Mouse (Mus musculus) brown adipose tissue, adult 24 weeks (tissue): ENCODE results near the gene Aqp1. TPM values are rescaled to one million over a fixed set of nuclear protein-coding genes. Genes with fewer than 3 reads are reported as not detected.

Source experiments
- H3K27ac ChIP-seq: fragments of 200-500 bp; replicated peaks from 2 replicates; pipeline ENCODE4 v1.5.1; 2012; ENCODE audit warnings: low read depth, mild to moderate bottlenecking, low read length
- H3K4me1 ChIP-seq: fragments of 200-500 bp; 2 replicates; pipeline ENCODE4 v1.6.1; 2012; ENCODE audit warnings: low read length, mixed read lengths; ENCODE audit not compliant: control insufficient read depth, insufficient read depth, insufficient read length
- H3K4me3 ChIP-seq: fragments of 200-500 bp; 2 replicates; pipeline ENCODE4 v1.5.1; 2012; ENCODE audit warnings: low read depth, mild to moderate bottlenecking, low read length, moderate library complexity; ENCODE audit not compliant: insufficient read depth
- polyA plus RNA-seq: library from polyadenylated mRNA; stranded (reverse); fragments of >200 nt; gene quantifications from 2 replicates; pipeline ENCODE4 v1.2.4, GENCODE M21; 2012; ENCODE audit not compliant: missing spikeins, insufficient read depth, insufficient read length

Aqp1 gene
- polyA plus RNA-seq, 1 experiment, result 63.6 TPM

DNA sequence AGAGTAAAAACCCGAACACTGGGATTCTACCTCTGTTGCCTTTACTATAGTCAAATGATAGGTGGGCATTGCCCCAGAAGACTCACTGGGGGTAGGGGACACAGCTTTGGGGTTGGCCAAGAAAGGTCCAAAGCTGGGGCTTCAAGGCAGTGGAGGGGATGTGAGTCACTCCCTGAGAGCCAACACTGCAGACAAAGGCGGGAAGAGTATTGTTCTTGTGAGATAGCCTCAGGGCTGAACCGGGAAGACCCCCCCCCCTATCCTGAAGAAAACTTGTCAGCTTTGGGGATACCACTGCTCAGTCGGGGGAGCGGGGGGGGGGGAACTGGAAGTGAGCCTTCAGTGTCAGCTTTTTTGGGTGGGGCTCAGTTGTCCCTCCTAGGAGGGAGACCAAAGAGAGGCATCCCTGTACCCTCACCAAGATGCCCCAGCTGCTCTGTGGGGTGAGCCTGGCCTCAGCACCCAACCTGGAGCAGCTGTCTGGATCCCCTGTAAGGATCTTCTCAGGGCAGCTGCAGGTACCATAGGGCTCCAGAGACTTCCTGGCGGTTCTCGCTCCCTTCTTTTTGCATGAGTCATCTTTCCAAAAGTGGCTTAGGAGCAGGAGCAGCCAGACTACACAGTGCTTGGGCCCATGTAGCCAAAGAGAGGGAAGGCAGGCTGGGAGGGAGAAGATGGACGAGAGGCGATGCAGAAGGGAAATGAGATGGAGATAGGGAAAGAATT lies 8.2 kb downstream of the Aqp1 start:
- Histone ChIP-seq H3K4me1 (peaks cover 3% of the 10 kb centered on the region), H3K27ac (peak overlapping the region; percentile 56), H3K4me3 (no peak overlapping the region; the same call in 1 of the 2 replicates)

DNA sequence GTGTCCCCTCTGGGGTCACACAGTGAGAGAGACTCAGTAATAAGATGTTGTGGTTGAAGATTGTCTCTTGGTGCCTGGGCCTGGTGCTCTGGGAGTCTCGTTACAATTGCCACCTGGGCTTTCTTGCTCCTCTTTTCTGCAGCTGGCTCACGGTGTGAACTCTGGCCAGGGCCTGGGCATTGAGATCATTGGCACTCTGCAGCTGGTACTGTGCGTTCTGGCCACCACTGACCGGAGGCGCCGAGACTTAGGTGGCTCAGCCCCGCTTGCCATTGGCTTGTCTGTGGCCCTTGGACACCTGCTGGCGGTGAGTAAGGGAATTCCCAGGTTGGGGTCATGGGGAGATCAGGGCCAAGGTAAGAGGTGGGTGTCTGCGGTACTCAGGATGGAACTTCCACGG lies 9.0 kb downstream of the Aqp1 start:
- H3K4me1 ChIP-seq, result peaks cover 3% of the 10 kb centered on the region
- peak overlapping the region; percentile 38; the same call in 1 of the 2 replicates for H3K27ac ChIP-seq
- no peak overlapping the region for H3K4me3 ChIP-seq

DNA sequence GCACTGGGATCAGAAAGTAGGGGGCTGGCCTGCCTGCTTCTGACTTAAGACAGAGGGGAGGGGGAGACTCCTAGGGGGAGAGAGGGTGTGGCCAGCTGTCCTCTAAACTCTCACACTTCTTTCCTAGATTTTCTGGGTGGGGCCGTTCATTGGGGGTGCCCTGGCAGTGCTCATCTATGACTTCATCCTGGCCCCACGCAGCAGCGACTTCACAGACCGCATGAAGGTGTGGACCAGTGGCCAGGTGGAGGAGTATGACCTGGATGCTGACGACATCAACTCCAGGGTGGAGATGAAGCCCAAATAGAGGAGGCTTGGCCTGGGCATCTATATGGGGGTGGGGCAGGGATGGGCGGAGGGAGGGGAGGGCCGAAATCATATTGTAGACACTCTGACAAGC lies 10.3 kb downstream of the Aqp1 start:
- Histone ChIP-seq H3K4me1 (peaks cover 3% of the 10 kb centered on the region), H3K27ac (no peak overlapping the region), H3K4me3 (no peak overlapping the region)

DNA sequence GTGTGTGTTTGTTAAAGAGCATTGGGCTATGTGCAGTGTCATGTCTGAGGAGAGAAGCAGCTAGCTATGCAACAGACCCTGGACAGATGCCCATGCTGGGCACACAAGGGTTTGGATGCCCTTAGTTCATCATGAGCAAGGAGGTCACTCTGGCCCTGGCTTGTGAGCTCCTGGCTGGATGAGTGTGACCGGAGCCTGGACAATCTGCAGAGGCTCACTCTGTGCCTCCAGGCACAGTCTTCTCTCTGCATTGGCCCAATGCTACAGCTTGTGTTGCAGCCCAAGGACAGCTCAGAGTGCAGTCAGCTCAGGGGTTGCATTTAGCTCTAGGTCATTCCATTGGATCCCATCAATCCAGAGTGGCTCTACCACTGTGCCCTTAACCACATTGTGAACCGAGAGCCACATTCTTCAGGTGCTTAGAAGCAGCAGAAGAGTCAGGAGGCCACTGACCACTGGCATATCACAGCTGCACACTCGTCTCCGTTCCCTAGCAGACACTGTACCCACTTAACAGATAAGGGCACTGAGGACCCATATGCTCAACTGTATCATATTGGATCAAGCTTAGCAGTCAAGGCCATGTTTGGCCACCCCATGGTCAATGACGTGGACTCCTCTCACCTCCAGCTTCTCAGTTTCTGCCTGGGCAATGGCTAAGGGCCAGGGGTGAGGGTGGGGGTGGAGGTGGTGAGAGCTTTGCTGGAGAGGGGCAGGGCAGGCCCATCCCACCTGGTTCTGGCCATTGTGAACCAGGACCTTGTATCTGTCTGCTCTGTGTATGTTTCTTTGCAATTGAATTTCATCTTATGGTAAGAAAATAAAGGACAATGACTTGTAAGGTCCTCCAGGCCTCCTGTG lies 11.7 kb downstream of the Aqp1 start:
- Histone ChIP-seq H3K4me3 (no peak overlapping the region), H3K4me1 (peaks cover 3% of the 10 kb centered on the region; the same call in 1 of the 2 replicates), H3K27ac (no peak overlapping the region)

DNA sequence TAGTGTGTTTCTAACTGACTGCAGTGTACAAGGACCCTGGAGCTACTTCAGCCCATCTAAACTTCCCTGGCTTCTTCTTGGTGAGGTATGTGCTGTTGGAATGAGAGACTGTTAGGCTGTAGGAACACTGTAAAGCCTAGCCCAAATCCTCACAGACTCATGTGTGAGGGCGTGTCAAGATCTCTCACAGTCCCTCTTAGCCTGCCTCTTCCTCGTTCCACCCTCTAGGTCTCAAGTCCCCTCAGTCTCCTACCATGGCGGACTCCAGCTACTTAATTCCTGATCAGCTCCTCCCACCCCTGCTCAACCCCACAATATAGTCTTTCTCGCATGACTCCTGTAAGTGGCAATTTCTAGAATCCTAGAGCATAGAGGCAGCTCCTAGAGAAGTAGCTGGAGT lies 13.0 kb downstream of the Aqp1 start:
- Histone ChIP-seq H3K4me1 (no peaks in the 10 kb centered on the region), H3K27ac (no peak overlapping the region), H3K4me3 (no peak overlapping the region)

DNA sequence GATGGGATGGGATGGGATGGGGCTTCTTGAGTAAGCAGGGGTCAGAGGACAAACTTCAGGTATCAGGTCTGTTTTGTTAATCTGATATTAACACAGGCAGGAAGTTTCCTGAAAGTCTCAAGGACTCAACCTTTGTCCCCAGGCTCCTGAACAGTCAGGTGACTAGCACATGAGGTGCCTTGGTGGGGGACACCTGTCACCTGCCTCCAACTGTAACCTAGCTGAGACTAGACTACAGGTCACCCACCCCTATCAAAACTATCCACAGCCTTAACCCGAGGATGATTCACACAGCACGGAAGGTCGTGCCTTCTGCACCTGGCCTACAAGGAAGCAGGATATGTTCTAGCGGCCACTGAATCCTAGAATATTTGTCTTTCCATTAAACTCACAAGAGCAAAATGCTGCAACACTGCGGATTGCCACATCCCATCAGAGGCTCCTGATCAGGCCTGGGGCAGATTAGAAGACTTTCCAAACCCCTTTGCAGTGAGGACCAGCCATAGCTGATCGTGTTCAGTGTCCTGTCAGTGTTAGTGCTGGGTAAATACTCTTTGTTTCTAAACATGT lies 14.2 kb downstream of the Aqp1 start:
- Histone ChIP-seq H3K4me3 (no peak overlapping the region), H3K27ac (no peak overlapping the region), H3K4me1 (peaks cover 3% of the 10 kb centered on the region; the same call in 1 of the 2 replicates)

DNA sequence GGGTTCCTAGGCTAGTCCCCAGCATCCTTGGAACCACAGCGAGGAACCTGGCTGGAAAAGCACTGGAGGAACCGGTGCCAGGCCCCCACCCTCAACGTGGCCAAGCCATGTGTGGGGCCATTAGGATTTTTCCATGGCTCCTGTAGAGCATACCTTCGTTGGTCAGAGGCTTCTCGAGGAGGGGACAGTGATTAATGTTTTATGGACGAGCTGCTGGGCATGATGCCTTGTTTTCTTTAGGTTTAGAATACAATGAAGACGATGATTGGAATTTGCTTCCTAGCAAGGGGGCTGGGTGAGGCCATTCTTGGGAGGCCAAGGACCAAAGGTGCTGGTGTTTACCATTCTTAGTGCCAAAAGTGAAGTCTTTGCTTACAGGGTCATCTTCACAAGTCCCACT lies 15.5 kb downstream of the Aqp1 start:
- no peak overlapping the region for H3K27ac ChIP-seq
- peaks cover 3% of the 10 kb centered on the region; the same call in 1 of the 2 replicates for H3K4me1 ChIP-seq
- no peak overlapping the region for H3K4me3 ChIP-seq

DNA sequence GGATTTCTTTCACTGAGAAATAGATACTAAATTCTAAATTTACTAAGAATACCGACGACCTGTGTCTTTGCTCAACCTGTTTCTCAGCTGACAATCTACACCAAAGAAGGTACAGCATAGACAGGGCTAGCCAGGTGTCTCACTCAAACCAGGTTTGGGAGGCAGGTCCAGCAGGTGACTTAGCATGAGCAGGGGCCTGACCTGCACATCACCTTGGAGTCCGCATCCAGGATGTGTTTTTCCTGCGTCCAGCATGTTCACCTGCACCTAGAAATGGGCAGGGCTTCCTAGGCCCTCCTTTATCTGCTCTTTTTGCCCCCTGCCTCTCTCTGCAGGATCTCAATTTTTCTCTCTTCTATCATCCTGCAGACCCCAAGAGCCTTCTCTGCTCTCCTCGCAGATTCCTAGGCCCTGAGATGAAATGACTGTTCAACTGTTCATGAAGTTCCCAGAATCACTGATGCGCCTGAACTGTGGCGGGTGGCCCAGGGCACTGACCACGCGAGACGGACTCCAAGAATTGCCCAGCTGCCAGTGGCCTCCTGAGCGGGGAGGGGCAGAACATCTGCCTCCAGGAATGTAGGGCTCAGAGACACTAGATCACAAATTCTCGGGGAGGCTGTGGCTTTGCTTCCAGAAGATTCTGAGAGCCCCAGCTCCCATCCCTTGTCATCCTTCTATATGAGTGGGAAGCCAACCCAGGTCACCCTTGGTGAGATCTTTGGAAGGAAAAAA lies 17.6 kb downstream of the Aqp1 start:
- Histone ChIP-seq H3K4me3 (no peak overlapping the region), H3K4me1 (peaks cover 14% of the 10 kb centered on the region; the same call in 1 of the 2 replicates), H3K27ac (no peak overlapping the region)

DNA sequence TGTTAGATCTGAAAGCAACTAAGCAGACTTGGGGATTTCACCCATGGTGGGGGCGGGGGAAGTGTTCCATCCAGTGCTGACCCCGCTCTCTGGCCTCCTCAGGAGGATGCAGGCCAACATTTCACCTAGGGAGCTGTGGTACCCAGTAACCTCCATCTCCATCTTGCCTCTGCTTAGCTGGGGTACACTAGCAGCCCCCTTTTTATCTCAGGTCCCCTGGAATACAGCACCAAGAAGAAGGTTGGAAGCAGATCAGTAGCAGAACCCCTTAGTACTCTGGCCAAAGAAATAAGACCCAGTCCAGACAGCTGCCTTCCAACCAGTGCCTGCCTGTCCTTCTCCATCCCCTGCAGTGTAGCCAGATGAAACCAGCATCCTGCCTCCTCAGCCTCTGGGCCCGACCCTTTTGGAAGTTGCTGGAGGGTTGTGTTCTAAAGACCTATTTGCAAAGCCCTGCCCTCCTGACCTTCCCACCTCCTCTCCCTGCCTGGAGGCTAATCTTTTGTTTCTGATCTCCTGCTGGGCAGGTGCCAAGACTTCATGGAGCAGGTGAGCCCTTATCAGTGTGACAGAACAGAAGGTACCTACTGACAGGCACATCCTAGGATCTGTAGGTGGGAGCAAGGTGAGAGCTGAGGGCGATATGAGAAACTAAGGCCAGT lies 18.4 kb downstream of the Aqp1 start:
- Histone ChIP-seq H3K4me1 (peaks cover 14% of the 10 kb centered on the region; the same call in 1 of the 2 replicates), H3K27ac (peak overlapping the region; percentile 73), H3K4me3 (no peak overlapping the region)

DNA sequence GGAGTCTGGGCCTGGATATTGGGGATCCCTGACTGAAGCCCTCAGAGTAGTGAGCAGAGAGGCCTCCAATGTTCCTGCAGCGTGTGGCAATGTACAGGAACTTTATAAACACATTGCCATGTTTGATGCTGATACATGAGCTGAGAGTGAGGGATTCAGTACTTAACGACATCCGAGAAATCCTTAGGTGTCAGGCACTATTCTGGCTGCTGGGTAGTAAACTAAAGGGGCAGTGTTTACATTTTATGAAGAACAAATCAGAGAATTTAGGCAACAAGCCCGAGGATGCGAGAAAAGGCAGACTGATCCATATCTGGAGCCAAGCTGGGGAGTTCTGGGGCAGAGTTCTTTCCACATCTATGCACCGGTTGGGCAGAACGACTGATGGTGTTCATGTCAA lies 19.3 kb downstream of the Aqp1 start:
- Histone ChIP-seq H3K27ac (peak overlapping the region; percentile 73), H3K4me3 (no peak overlapping the region), H3K4me1 (peaks cover 14% of the 10 kb centered on the region; the same call in 1 of the 2 replicates)

DNA sequence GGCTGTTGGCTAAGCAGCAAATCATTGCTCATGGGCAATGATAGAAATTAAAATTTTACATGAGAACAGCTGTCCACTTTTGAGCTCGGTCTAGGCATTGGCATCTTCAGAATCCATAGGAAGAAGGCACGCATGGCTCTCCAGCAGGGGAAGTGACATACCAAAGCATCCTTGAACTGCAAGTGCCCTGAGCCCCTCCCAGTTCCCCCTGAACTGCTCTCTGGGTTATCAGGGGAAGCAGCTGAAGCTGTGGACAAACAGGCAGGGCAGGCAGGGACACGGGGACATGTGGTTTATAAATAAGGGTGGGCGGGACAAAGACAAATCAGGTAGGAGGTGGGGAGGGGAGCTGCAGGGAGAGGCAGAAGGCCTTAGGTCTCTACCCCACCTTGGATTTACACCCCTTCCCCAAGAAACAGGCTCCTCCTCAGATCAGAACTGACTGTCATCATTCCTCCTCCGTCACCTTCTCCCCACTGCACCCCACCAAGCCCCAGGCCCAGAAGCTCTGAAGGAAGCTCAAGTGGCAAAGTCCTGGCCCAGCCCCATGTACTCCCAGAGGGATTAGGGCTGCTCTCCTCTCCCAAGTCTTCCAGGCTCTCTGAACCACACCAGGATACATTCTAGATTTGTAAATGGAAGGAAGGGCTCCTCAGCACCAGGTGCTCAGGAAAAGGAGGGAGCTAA lies 19.9 kb downstream of the Aqp1 start:
- peaks cover 14% of the 10 kb centered on the region; the same call in 1 of the 2 replicates for H3K4me1 ChIP-seq
- H3K27ac ChIP-seq, result peak overlapping the region; percentile 92
- H3K4me3 ChIP-seq, result no peak overlapping the region

DNA sequence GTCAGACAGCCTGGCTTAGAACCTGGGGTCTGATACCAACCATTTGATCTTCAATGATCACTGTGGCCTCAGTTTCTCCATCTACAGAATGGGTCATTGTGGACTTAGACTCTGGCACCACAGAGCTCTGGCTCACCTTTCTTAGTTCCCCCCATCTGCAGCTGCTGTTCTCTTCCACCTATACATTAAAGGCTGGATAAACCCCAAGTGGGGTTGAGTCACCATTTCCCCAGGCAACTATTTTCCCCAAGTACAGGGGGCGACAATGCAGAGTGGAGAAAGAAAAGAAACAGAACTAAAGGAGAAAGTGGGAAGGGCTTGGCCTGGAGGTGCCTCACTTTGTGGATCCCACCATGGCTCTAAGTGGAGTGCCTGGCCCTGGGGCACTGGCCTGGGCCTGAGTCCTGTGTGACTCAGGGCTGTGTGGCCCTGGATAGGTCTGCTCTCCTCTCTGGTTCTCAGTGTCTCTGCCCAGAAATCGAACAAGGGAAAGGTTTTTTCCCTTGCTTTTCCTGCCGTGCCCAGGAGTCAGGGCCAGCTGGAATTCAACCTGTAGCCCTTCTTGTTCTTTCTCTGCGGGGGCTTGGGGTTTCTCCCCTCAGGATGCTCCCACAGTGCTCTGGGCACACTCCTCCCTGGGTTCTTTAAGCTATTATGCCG lies 20.9 kb downstream of the Aqp1 start:
- peak overlapping the region; percentile 81 for H3K27ac ChIP-seq

DNA sequence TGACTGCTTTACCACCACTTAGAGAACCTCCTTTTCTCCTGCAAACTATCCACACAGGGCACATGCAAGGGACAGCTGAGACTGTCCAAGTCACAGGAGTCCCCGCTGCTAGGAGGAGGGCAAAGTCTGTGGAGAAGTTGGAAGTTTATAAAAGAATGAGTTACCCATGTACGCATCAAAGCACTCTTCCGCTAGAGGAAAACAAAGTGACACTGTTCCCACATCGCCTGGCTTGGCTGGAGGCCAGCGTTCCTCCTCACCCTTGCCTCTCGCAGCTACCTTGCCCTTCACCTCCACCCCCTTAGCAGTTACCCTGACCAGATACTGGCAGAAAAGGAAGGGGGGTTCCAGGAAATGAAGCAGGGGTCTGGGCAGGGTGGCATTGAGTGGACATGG lies 21.4 kb downstream of the Aqp1 start:
- no peak overlapping the region for H3K4me3 ChIP-seq
- peak overlapping the region; percentile 81 for H3K27ac ChIP-seq
- H3K4me1 ChIP-seq, result peaks cover 14% of the 10 kb centered on the region; the same call in 1 of the 2 replicates

More for the DNA sequence above, 20.9 kb downstream of the Aqp1 start:
- no peak overlapping the region for H3K4me3 ChIP-seq
- peaks cover 14% of the 10 kb centered on the region; the same call in 1 of the 2 replicates for H3K4me1 ChIP-seq
